Mouse (Mus musculus) embryonic stem cell, embryonic (primary cell): ENCODE measurements around the gene Plod1.
"Not testable (repeated sequence)": the region's sequence is repeated elsewhere in the genome, so short reads cannot be mapped to it uniquely, and the experiment has no call there.

Experiments used
- CTCF ChIA-PET, 4 experiments: fragments of 300-600 bp in 2 of 4; fragments of 350-600 bp in 2 of 4; sonication (Branson Sonifier 250); formaldehyde crosslinking; loops; one replicate each; lab custom pipeline; 2022; ENCODE audit warnings: inconsistent platforms in 2 of 4; lab: Charles Lee
- POLR2A ChIA-PET, 4 experiments: fragments of 300-600 bp in 2 of 4; fragments of 350-600 bp in 2 of 4; sonication (Branson Sonifier 250); formaldehyde crosslinking; loops; one replicate each; lab custom pipeline; 2022; ENCODE audit warnings: antibody characterized with exemption in 4 of 4, inconsistent platforms in 1 of 4; lab: Charles Lee

The Plod1 gene

DNA sequence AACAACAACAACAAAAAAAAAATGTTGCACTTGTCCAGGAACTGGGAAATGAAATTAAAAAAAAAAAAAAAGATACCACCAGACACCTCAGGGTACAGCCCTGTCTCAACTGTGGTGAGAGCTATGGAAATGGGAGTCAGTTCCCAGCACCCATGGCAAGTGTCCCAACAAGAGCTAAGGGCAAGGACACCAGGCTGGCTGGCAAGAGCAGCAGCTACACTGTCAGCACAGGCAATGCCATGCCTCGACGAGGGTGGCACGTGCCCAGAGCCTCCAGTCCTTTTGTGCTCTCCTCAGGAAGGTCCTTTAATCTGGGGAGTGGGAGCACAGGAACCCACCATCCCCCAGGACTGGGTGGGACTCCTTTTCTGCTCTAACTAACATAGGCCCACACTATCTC, 52.4 kb downstream of the Plod1 start:
- ChIA-PET CTCF (interaction anchor here in 1 of 4 experiments (0.7 kb wide), 1 partner anchor 545 kb away, joined by 6 read pairs; no protein-coding TSS in a partner anchor), POLR2A (interaction anchor here in 2 of 4 experiments (0.9 to 3.4 kb wide), 6 partner anchors 8 to 54 kb away, joined by 3 to 16 read pairs (median 3); no protein-coding TSS in a partner anchor)

DNA sequence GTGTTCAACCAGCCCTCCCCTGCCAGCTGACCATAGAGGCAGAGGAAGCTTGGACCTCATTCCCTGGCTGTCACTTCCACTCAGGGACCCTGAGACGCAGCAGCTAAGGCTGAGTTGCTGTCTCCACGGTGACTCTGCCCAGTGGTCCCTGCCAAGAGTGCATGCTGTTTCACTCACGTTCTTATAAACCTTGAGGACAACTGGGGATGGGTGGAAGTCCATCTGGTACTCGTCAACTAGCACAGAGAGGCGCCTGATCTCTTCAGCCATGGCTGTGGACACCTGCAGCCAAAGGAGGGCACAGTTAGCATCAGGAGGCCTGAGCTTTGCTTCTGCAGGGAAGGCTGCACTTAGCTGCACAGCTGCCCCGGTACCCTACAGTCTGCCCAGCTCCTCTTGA, 53.5 kb downstream of the Plod1 start:
- ChIA-PET POLR2A (interaction anchor here in 2 of 4 experiments (0.6 to 3.4 kb wide), 7 partner anchors 9 to 147 kb away, joined by 3 to 16 read pairs (median 4); partner anchors contain the start of genes Fv1 (in 1 of the 2) and Miip (in 1 of the 2)), CTCF (no interaction called here)

DNA sequence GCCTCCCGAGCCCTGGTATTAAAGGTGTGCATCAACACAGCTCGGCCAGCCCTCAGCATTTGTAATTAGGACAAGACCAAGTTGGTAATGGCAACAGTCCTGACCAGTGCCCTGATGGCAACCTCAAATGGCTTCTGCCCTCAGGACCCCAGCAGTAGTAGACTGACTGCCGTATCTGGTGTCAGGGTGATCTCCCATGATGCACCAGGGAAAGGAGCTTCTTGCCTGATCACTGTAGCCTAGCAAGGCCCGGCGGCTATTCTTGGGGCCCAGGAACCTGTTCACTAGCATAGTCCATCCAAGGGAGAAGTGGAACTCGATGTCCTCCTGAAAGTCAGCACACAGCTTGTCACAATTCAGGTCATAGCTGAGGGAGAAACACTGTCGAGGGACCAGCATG, 54.8 kb downstream of the Plod1 start:
- ChIA-PET CTCF (interaction anchor here in 1 of 4 experiments (0.6 kb wide), 1 partner anchor 11 kb away, joined by 3 read pairs; no protein-coding TSS in a partner anchor), POLR2A (interaction anchor here in 2 of 4 experiments (0.5 to 3.4 kb wide), 7 partner anchors 8 to 33 kb away, joined by 3 to 16 read pairs (median 3); partner anchors contain the start of genes Fv1 (in 1 of the 2) and Miip (in 1 of the 2))

DNA sequence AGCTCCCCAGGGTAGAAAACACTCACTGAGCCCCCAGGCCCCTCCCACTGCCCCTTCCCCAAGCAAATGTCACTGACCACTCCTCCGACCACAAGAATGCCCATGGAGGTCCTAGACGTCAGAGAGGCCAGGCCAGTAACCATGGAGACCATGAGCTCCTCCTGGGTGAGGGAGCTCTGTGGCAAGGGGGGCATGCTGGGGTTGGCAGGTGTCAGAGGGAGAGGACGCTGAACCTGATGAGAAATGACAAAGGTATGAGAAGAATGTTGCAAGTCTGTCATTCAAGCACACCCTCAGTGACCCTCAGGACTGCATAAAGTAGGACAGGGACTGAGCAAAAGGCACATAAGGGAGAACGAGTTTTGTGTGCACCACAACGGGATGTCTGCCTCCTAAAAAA, 56.7 kb downstream of the Plod1 start:
- CTCF ChIA-PET = interaction anchor here in 2 of 4 experiments (0.6 to 1.7 kb wide), 3 partner anchors 32 to 65 kb away, joined by 3 to 6 read pairs (median 3); partner anchors contain the start of genes Plod1 (in 1 of the 2) and Zfp933 (in 1 of the 2)
- POLR2A ChIA-PET = interaction anchor here in 3 of 4 experiments (0.5 to 2.7 kb wide), 11 partner anchors 9 to 158 kb away, joined by 3 to 17 read pairs (median 4); partner anchors contain the start of genes Zfp933 (in 2 of the 3), Clcn6 (in 1 of the 3), Fv1 (in 1 of the 3) and Miip (in 1 of the 3)

DNA sequence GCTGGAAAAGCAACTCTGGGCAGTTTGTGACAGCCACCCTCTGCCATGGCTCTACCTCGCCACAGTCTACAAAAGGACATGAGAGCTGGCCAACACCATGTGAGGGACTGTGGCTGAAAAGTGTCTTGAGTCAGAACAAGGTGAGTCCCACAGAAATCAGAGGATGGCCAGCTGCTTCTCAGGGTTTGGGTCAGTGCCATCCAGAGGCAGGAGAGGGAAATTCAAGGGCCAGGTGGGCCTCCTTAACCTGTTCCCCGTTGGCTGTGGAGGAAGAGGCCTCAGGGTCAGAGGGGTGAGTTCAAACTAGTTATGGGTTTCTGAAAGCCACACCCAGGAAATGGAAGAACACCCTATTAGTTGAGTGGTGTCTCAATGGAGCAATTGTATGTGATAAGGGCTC, 57.1 kb downstream of the Plod1 start:
- POLR2A ChIA-PET = interaction anchor here in 2 of 4 experiments (0.7 to 2.7 kb wide), 11 partner anchors 9 to 159 kb away, joined by 3 to 17 read pairs (median 4); partner anchors contain the start of genes Zfp933 (in 2 of the 2), Clcn6 (in 1 of the 2), Fv1 (in 1 of the 2) and Miip (in 1 of the 2)
- CTCF ChIA-PET = interaction anchor here in 1 of 4 experiments (0.9 to 1.7 kb wide), 3 partner anchors 11 to 65 kb away, joined by 3 to 6 read pairs (median 3); partner anchors contain the start of gene Zfp933

DNA sequence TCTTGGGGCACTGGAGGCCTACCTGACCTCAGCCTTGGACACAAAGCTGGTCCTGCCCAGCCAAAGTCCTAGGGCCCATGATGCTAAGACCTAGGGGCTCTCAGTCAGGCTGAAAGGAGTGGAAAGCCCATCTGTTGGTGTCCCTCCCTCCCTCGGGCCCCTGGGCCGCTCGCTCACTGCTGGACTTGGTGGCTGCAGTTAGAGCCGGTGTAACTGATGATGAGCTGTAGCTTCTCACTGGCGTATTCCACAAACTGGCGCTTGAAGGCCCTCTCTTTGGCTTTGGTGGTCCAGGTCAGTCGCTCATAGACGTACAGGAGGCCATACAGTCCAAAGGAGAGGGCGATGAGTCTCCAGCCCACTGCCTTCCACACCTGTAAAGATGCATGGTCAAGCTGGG, 58.0 kb downstream of the Plod1 start:
- ChIA-PET POLR2A (interaction anchor here in 2 of 4 experiments (0.6 to 2.7 kb wide), 7 partner anchors 8 to 30 kb away, joined by 3 to 17 read pairs (median 4); partner anchors contain the start of genes Fv1 (in 1 of the 2), Miip (in 1 of the 2) and Zfp933 (in 1 of the 2)), CTCF (interaction anchor here in 1 of 4 experiments (1.0 to 1.7 kb wide), 3 partner anchors 12 to 64 kb away, joined by 3 to 6 read pairs (median 3); no protein-coding TSS in a partner anchor)

DNA sequence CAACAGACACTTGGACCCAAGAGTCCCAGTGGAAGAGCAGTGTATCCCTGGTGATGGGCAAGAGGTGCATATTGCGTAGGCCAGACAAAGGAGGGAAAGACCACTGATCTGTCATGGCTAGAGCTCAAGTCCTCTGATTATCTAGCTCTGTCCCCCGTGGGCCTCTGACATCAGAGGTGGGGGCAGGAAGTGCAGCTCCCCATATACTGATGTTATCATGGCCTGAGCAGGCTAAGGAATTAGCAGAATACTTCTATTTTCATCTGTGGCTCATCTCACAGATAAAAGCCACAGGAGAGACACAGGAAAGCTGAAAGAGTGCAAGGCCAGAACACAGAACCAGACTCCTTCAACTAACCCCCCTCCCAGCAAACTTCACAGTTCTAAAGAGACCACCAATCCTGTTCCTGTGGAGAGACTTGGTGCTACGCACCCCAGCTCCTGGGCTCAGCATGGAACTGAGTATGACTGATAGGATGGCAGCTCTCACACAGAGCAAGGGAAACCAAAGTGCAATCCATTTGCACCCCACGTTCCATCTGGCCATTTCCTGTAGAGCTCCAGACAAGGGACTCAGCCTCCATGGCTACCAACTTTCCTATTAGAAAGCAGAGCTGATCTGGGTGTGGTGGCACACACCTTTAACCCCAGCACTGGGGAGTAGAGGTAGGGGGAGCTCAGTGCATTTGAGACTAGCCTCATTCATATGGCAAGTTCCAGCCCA, 60.6 kb downstream of the Plod1 start:
- ChIA-PET CTCF (interaction anchor here in 3 of 4 experiments (0.5 to 0.7 kb wide), 3 partner anchors 8 to 471 kb away, joined by 3 to 4 read pairs (median 4); no protein-coding TSS in a partner anchor), POLR2A (interaction anchor here in 3 of 4 experiments (0.6 to 1.9 kb wide), 7 partner anchors 9 to 63 kb away, joined by 3 to 11 read pairs (median 4); no protein-coding TSS in a partner anchor)

DNA sequence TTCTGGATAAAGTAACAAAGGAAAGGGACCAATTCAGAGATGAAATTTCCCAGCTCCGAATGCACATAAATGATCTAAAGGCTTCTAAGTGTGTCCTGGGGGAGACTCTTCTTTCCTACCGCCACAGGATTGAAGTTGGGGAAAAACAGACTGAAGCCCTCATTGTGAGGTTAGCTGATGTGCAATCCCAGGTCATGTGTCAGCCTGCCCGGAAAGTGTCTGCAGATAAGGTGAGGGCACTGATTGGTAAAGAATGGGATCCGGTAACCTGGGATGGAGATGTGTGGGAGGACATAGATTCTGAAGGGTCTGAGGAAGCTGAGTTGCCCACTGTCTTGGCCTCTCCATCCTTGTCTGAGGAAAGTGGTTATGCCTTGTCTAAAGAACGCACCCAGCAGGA, 67.3 kb downstream of the Plod1 start:
- ChIA-PET POLR2A (interaction anchor here in 2 of 4 experiments (0.6 to 3.5 kb wide), 16 partner anchors 8 to 435 kb away, joined by 3 to 17 read pairs (median 5); partner anchors contain the start of genes Clcn6 (in 1 of the 2), Mfn2 (in 1 of the 2), Mthfr (in 1 of the 2) and Zfp933 (in 1 of the 2)), CTCF (interaction anchor here in 1 of 4 experiments (0.7 kb wide), 1 partner anchor 17 kb away, joined by 3 read pairs; no protein-coding TSS in a partner anchor)

DNA sequence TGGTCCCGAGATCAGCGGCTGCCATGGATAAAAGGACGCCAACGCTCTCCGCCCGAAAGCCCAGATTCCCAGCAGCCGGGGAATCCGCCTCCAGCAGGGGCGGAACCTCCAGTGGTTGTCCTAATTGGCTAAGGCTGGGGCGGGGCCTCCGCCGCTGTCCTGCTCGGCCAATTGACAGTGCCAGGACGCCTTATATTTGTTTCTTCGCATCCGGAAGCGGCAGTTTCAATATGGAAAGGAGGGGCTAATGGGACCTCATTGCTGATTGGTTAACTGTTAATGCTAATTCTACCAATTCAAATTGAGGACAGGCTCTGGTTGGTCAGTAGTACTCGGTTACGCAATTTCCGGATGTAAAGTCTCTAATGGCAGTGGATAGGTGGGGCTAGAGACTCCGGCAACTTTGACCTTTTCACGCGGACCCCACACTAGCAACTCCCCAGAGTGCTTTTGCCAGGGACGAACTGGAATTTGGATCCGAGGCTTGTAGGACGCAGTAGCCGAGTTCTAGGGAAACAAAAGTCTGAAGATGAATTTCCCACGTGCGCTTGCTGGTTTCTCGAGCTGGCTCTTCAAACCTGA, 68.0 kb downstream of the Plod1 start, which contains the start of the genes Miip and Fv1:
TSS of gene Miip (minus strand) at position 367 of the 582 bp plus-strand sequence.
TSS of gene Fv1 (plus strand) at position 530 of the 582 bp plus-strand sequence.
- CTCF ChIA-PET = interaction anchor here in 2 of 4 experiments (0.6 to 0.7 kb wide), 2 partner anchors 18 to 227 kb away, joined by 3 to 4 read pairs; no protein-coding TSS in a partner anchor
- POLR2A ChIA-PET = interaction anchor here in 2 of 4 experiments (0.6 to 3.5 kb wide), 10 partner anchors 11 to 434 kb away, joined by 3 to 17 read pairs (median 4); partner anchors contain the start of genes Clcn6 (in 1 of the 2), Mthfr (in 1 of the 2) and Zfp933 (in 1 of the 2)

DNA sequence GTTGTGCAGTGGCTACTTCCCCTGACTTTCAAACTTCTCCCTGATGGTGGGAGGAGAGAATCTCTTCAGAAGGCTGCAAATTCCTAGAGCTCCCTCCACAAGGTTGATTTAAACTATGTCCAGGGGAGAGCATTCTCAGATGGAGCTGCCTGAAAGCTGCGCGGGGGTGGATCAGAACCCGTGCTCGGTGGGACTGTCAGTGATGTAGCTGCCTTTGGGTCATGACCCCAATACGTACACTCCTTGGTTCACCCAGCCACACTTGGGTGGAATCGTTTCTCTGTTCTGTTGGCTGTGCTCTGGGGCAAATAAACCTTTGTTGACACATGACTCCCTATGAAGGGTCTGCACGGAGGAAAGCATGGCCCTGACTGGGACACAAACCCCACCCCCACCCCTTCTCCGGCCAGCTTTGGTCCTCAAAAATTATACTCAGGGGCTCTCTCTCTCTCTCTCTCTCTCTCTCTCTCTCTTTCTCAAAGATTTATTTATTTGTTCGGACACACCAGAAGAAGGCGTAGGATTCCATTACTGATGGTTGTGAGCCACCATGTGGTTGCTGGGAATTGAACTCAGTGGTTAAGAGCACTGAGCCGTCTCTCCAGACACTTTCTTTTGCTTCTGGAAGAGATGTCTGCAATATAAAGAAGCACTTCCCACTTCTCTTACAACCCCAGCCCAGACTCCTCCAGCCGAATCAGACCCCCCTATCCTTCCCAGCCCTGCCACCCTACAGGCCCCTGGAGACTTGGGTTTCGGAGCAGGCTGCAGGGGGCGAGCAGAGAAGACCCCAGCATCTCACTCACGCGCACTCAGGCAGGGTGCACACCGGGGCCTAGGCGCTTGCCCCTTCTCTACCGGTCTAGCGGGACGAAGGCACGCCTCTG, 68.8 kb downstream of the Plod1 start:
- ChIA-PET POLR2A (interaction anchor here in 1 of 4 experiments (0.7 to 1.5 kb wide), 10 partner anchors 9 to 69 kb away, joined by 3 to 7 read pairs (median 3); partner anchors contain the start of genes Plod1, Zfp933 and Zfp984), CTCF (interaction anchor here in 2 of 4 experiments (0.6 to 0.7 kb wide), 2 partner anchors 8 to 227 kb away, joined by 4 read pairs; no protein-coding TSS in a partner anchor)

DNA sequence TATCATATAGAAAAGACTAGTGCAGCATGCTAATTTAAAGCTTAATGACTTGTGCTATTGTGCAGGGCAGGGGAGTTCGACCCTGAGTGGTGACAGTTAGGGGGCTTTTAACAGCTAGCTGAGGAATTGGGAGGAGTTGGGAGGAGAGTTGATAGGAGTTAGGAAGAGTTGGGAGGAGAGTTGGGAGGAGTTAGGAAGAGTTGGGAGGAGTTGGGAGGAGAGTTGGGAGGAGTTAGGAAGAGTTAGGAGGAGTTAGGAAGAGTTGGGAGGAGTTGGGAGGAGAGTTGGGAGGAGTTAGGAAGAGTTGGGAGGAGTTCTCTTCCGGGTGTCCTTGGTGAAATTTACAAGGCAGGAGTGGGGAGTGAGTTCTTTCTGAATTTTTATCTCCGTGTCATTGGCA, 69.8 kb downstream of the Plod1 start:
- CTCF ChIA-PET = not testable (repeated sequence)
- POLR2A ChIA-PET = interaction anchor here in 1 of 4 experiments (0.8 to 1.5 kb wide), 7 partner anchors 10 to 70 kb away, joined by 3 to 7 read pairs (median 3); partner anchors contain the start of genes Plod1 and Zfp984

DNA sequence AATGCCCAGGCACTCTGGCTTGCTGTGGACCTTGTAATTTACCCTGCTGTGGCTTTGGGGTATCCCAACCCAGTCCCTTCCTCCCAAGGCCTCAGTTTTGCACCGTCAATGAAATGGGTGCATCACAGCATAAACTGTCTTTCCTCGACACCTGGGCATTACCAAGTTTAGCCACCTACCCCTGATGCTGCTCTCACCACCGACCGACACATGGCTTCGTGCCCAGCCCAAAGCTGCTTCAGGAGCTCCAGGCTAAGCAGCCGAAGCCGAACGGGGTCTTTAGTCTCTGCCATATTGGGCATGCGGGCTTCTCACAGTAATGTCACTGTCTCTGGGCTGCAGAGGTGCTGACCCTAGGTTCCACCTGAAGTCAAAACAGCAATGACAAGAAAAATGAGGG, 70.5 kb downstream of the Plod1 start:
- ChIA-PET POLR2A (interaction anchor here in 1 of 4 experiments (1.5 kb wide), 1 partner anchor 11 kb away, joined by 7 read pairs; no protein-coding TSS in a partner anchor), CTCF (no interaction called here)

DNA sequence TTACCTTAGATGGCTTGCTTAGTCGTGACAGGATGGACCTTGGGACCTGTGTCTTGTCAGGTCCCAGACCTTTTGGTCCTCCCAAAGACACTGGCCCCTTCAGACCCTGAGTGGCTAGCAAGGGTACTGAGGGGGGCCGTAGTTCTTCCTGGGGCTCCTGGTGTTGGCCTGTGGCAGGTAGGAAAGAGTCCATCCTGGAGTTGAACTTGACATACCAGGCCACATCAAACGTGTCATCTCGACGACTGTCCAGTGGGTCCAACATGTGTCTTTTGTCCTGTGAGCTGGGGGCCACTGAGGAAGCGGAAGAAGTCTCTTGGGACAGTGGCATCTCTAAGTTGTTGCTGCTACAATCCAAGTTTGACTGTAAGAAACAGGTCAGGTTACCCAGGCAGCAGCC, 70.9 kb downstream of the Plod1 start:
- ChIA-PET POLR2A (no interaction called here), CTCF (no interaction called here)

DNA sequence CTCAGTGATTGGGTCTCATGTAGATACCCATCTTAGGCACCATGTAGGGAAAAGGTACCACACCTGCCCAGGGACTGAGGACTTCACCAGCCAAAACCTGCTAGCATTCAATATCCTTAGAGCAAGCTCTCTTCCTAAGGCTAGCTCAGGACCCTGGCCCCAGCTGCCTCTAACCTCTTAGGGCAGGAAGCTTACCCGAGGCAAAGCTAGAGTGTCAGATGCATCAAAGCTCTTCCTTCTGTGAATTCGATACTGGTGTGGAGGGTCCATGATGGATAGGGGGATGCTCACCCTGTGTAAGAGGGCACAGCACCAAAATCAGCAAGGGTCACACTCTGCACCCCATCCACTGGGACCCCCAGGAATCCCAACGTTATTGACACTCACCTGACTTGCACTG, 74.5 kb downstream of the Plod1 start:
- POLR2A ChIA-PET = interaction anchor here in 2 of 4 experiments (0.7 to 2.5 kb wide), 6 partner anchors 8 to 29 kb away, joined by 3 to 11 read pairs (median 4); partner anchors contain the start of gene Zfp933 (in 2 of the 2)

More for the DNA sequence above, 74.5 kb downstream of the Plod1 start:
- CTCF ChIA-PET = no interaction called here
